Mouse (Mus musculus) T-cell, adult 2 months (primary cell): ENCODE data around the gene G6pd2.

Experiments used
- DNase-seq: peaks from one replicate; pipeline ENCODE4 v3.0.0; 2022; ENCODE audit warnings: low spot score

G6pd2 gene

GRCm38 (mm10) chr5:61808516-61808915 is at the start of gene G6pd2:
TSS of gene G6pd2 (plus strand) at chr5:61808816.
- DNase-seq = no peak

GRCm38 (mm10) chr5:61764214-61764613 is 44.4 kb upstream of the G6pd2 start:
- DNase-seq = no peak

- DNase-seq = no peak
Measured at GRCm38 (mm10) chr5:61832935-61833551, 24.4 kb downstream of the G6pd2 start.

DNA sequence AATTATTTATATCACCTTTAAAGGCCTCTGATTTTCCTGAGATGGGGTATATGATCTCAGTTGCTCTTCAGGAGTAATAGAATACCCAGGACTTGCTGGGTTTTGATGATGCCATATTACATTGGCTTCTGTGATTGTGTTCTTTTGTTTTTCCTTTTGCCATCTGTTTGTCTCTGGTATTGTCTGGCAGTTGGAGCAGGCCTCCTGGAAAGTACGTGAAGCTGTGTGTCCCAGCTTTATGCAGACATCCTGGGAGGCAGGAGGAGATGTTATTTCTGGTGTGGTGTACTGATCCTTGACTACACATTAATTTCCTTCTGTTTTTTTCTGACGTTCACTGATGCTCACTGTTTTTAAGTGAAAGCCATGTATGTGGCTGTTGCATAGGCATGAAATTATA is 35.3 kb downstream of the G6pd2 start:
- DNase-seq = no peak
